Mouse (Mus musculus): Measurements from ENCODE around the gene Atp10a. TPM values are rescaled to one million over a fixed set of nuclear protein-coding genes. Genes with fewer than 3 reads are reported as not detected.
"Not testable (repeated sequence)": the region's sequence is repeated elsewhere in the genome, so short reads cannot be mapped to it uniquely, and the experiment has no call there.

The Atp10a gene
- total RNA-seq, 1 experiment from 2014 or later, result 67.1 TPM

GRCm38 (mm10) chr7:58787585-58787984, 131.6 kb downstream of the Atp10a start:
- DNase-seq, result no peak

GRCm38 (mm10) chr7:58788424-58789261, 132.7 kb downstream of the Atp10a start:
- DNase-seq, result no peak

GRCm38 (mm10) chr7:58797281-58797680, 141.3 kb downstream of the Atp10a start:
- DNase-seq, result no peak

- DNase-seq, result peak; percentile 33
Measured at GRCm38 (mm10) chr7:58800916-58801315, 144.9 kb downstream of the Atp10a start.

- peak; percentile 11 for DNase-seq
Measured at GRCm38 (mm10) chr7:58801791-58802190, 145.8 kb downstream of the Atp10a start.

GRCm38 (mm10) chr7:58822147-58822681, 166.2 kb downstream of the Atp10a start:
- DNase-seq, result no peak

- DNase-seq, result no peak
Measured at GRCm38 (mm10) chr7:58824686-58825085, 168.7 kb downstream of the Atp10a start.

- DNase-seq, result no peak
Measured at GRCm38 (mm10) chr7:58829111-58829510, 173.1 kb downstream of the Atp10a start.

- not testable (repeated sequence) for DNase-seq
Measured at GRCm38 (mm10) chr7:58836855-58837606, 181.1 kb downstream of the Atp10a start.

- DNase-seq, result no peak
Measured at GRCm38 (mm10) chr7:58840367-58840766, 184.4 kb downstream of the Atp10a start.

GRCm38 (mm10) chr7:58841066-58841465, 185.1 kb downstream of the Atp10a start:
- no peak for DNase-seq

- no peak for DNase-seq
Measured at GRCm38 (mm10) chr7:58842818-58843217, 186.9 kb downstream of the Atp10a start.

GRCm38 (mm10) chr7:58843767-58844445, 187.9 kb downstream of the Atp10a start:
- peak; percentile 65 for DNase-seq

- no peak for DNase-seq
Measured at GRCm38 (mm10) chr7:58844449-58844848, 188.5 kb downstream of the Atp10a start.

GRCm38 (mm10) chr7:58858921-58859320, 203.0 kb downstream of the Atp10a start:
- no peak for DNase-seq

- DNase-seq, result no peak
Measured at GRCm38 (mm10) chr7:58863174-58863573, 207.2 kb downstream of the Atp10a start.

- DNase-seq, result no peak
Measured at GRCm38 (mm10) chr7:58866865-58867614, 211.1 kb downstream of the Atp10a start.

GRCm38 (mm10) chr7:58870661-58871060, 214.7 kb downstream of the Atp10a start:
- peak; percentile 1 for DNase-seq

- DNase-seq, result no peak
Measured at GRCm38 (mm10) chr7:58873676-58874075, 217.7 kb downstream of the Atp10a start.
